Mouse (Mus musculus) liver, adult 2 months (tissue): ENCODE measurements around the gene Cst11. TPM values are rescaled to one million over a fixed set of nuclear protein-coding genes. Genes with fewer than 3 reads are reported as not detected.
A peak's percentile ranks its signal among the peaks of the same experiment; 100 is the strongest.

Experiments used
- DNase-seq: peaks from one replicate; pipeline ENCODE4 v3.0.0-alpha.2; 2011; ENCODE audit warnings: low read depth, low spot score; ENCODE audit errors: extremely low read depth
- H3K27ac ChIP-seq: fragments of 200-500 bp; replicated peaks from 2 replicates; pipeline ENCODE4 v1.5.1; 2012; ENCODE audit warnings: low read depth, mild to moderate bottlenecking, control low read depth, inconsistent platforms, low read length; ENCODE audit not compliant: insufficient read depth
- H3K27me3 ChIP-seq: fragments of 200-500 bp; 2 replicates; pipeline ENCODE4 v1.6.1; 2012; ENCODE audit warnings: mild to moderate bottlenecking, moderate library complexity, low read length, inconsistent platforms; ENCODE audit not compliant: control insufficient read depth, insufficient read depth
- H3K36me3 ChIP-seq: fragments of 200-500 bp; 2 replicates; pipeline ENCODE4 v1.6.1; 2012; ENCODE audit warnings: low read length, inconsistent platforms; ENCODE audit not compliant: control insufficient read depth, insufficient read depth
- H3K4me1 ChIP-seq: fragments of 200-500 bp; 2 replicates; pipeline ENCODE4 v1.6.1; 2011; ENCODE audit warnings: low read length; ENCODE audit not compliant: control insufficient read depth, insufficient read depth
- H3K4me3 ChIP-seq: fragments of 200-500 bp; 2 replicates; pipeline ENCODE4 v1.5.1; 2011; ENCODE audit warnings: low read depth, mild to moderate bottlenecking, control low read depth, low read length, moderate library complexity; ENCODE audit not compliant: insufficient read depth
- H3K79me2 ChIP-seq: fragments of 200-500 bp; 2 replicates; pipeline ENCODE4 v1.6.1; 2012; ENCODE audit warnings: inconsistent platforms, mild to moderate bottlenecking, low read length, moderate library complexity; ENCODE audit not compliant: control insufficient read depth, insufficient read depth
- H3K9ac ChIP-seq: fragments of 200-500 bp; 2 replicates; pipeline ENCODE4 v1.6.1; 2012; ENCODE audit warnings: low read depth, mild to moderate bottlenecking, control low read depth, inconsistent platforms, low read length
- CTCF ChIP-seq: fragments of 200-500 bp; IDR thresholded peaks from 2 replicates; pipeline ENCODE4 v1.5.1; 2011; ENCODE audit warnings: low read depth, low read length, control low read depth
- POLR2A ChIP-seq: fragments of 200-500 bp; IDR thresholded peaks from 2 replicates; pipeline ENCODE4 v1.6.1; 2011; ENCODE audit warnings: low read length, control low read depth; ENCODE audit not compliant: insufficient read depth; ENCODE audit errors: extremely low read depth
- WGBS: fragments of 180-500 bp; shearing (Covaris S2); methylation state at CpG from one replicate; pipeline ENCODE4 v1.1.7; 2018; 5-methylcytosine and 5-hydroxymethylcytosine counted together
- polyA plus RNA-seq: library from polyadenylated mRNA; depleted of rRNA; stranded (reverse); fragments of >200 nt; gene quantifications from 2 replicates; pipeline ENCODE4 v1.2.3, GENCODE M21; 2012
- total RNA-seq: library from RNA; depleted of rRNA; stranded (reverse); fragments of >200 nt; gene quantifications from 2 replicates; pipeline ENCODE4 v1.2.3, GENCODE M21; 2014

Cst11 gene
- total and polyA plus RNA-seq, 2 experiments, result not detected

GRCm38 (mm10) chr2:148781709-148782108, 10.4 kb upstream of the Cst11 start, which contains the start of gene 8030411F24Rik:
Gene 8030411F24Rik, plus strand, starts transcription at chr2:148782009.
- WGBS, result 7% methylated on average over 1 of the region's 1 CpGs
- H3K27ac ChIP-seq, result no peak within 1 kb of the TSS
- H3K36me3 ChIP-seq, result no peaks in the 10 kb centered on the region
- no peaks in the 10 kb centered on the region for H3K79me2 ChIP-seq
- no peak for DNase-seq
- no peak within 1 kb of the TSS for H3K9ac ChIP-seq
- no peaks in the 10 kb centered on the region for H3K27me3 ChIP-seq
- H3K4me1 ChIP-seq, result no peaks in the 10 kb centered on the region
- no peak for TF ChIP-seq CTCF
- TF ChIP-seq POLR2A, result no peak
- no peak within 1 kb of the TSS for H3K4me3 ChIP-seq

- H3K27ac ChIP-seq, result no peak overlapping the region
- no peak for TF ChIP-seq CTCF
- TF ChIP-seq POLR2A, result no peak
- 100% methylated on average over 1 of the region's 1 CpGs for WGBS
- no peaks in the 10 kb centered on the region for H3K27me3 ChIP-seq
- no peaks in the 10 kb centered on the region for H3K36me3 ChIP-seq
- no peak overlapping the region for H3K4me3 ChIP-seq
- H3K4me1 ChIP-seq, result no peaks in the 10 kb centered on the region
- no peaks in the 10 kb centered on the region for H3K79me2 ChIP-seq
- H3K9ac ChIP-seq, result no peak overlapping the region
- no peak for DNase-seq
Observed at GRCm38 (mm10) chr2:148763648-148764388, 7.5 kb downstream of the Cst11 start.

GRCm38 (mm10) chr2:148754310-148754846, 16.9 kb downstream of the Cst11 start:
- TF ChIP-seq CTCF (no peak), POLR2A (no peak)
- H3K4me1 ChIP-seq, result peaks cover 2% of the 10 kb centered on the region; the same call in 1 of the 2 replicates

GRCm38 (mm10) chr2:148751893-148752813, 19.1 kb downstream of the Cst11 start:
- TF ChIP-seq POLR2A (no peak), CTCF (peak; percentile 44)
- 13% methylated on average over 15 of the region's 15 CpGs for WGBS
- peak; percentile 76 for DNase-seq

More at GRCm38 (mm10) chr2:148754310-148754846, 16.9 kb downstream of the Cst11 start:
- 50% methylated on average over 1 of the region's 1 CpGs for WGBS
- Histone ChIP-seq H3K4me3 (no peak overlapping the region), H3K27me3 (no peaks in the 10 kb centered on the region), H3K36me3 (no peaks in the 10 kb centered on the region), H3K79me2 (no peaks in the 10 kb centered on the region), H3K27ac (no peak overlapping the region), H3K9ac (no peak overlapping the region)
- DNase-seq, result no peak

GRCm38 (mm10) chr2:148750058-148750457, 21.2 kb downstream of the Cst11 start, which contains the start of gene Cstl1:
Gene Cstl1, plus strand, starts transcription at chr2:148750358.
- no peak for DNase-seq
- Histone ChIP-seq H3K79me2 (no peaks in the 10 kb centered on the region), H3K36me3 (no peaks in the 10 kb centered on the region), H3K4me1 (peaks cover 2% of the 10 kb centered on the region; the same call in 1 of the 2 replicates), H3K9ac (no peak within 1 kb of the TSS), H3K4me3 (no peak within 1 kb of the TSS), H3K27ac (no peak within 1 kb of the TSS), H3K27me3 (no peaks in the 10 kb centered on the region)
- TF ChIP-seq CTCF (no peak), POLR2A (no peak)
- 73% methylated on average over 1 of the region's 1 CpGs for WGBS

More at GRCm38 (mm10) chr2:148751893-148752813, 19.1 kb downstream of the Cst11 start:
- Histone ChIP-seq H3K4me3 (0 out of 2 replicates have a peak overlapping the region, but pooled peaks have one; percentile 17), H3K27me3 (no peaks in the 10 kb centered on the region), H3K27ac (no peak overlapping the region), H3K79me2 (no peaks in the 10 kb centered on the region), H3K4me1 (peaks cover 2% of the 10 kb centered on the region; the same call in 1 of the 2 replicates), H3K36me3 (no peaks in the 10 kb centered on the region), H3K9ac (0 out of 2 replicates have a peak overlapping the region, but pooled peaks have one; percentile 22)
